Comparison of ENCODE assay signal across 19 mouse cellular contexts in the genomic region with DNA sequence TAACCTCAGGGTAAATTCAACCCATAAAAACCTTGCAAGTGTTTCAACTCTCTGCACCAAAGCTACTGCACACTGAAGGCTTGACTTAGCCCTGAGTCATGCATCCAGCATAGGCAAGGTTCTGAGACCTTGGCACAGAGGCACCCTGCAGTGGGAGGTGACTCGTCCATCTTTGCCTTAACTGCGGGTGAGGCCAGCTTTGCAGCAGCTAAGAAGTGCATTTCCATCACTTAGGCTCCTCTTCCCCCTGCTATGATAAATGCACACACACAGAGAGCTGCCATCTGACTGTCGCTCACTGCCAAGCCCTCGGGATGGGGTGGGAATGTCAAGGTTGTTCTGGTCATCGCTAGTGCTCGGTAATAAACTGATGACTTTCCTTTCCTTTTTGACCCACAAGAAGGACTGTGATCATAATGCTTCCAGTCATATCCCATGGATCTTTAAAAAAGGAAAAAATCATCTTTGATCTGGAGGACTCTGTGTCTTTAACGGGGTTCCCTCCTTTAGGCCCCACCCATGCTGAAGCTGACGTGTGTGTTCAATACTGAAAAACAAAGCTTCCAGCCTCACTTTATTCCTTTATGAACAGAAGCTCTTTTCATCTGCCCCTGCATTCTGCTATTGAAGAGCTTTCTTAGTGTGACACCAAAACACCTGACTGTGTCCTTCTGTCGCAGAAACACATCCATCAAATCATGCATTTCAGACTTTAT. TPM values are rescaled to one million over a fixed set of nuclear protein-coding genes. Genes with fewer than 3 reads are reported as not detected.
DNase-seq lines count a peak whose midpoint lies in the region; ATAC-seq lines count a peak whose summit lies in the region.
"Had no signal": no experiment of that assay in that cellular context is flagged by ENCODE, and none has a peak within 500 bp of the region (broad histone marks: within the 10 kb centered on the region; RNA-seq: fewer than 3 reads in every experiment).

No protein-coding gene starts in this region.

- no peak overlapping the region for H3K27ac ChIP-seq in hindbrain, embryonic 15.5 days (replicated peaks)
- no peak overlapping the region for H3K27ac ChIP-seq in hindbrain, embryonic 13.5 days
- H3K27ac ChIP-seq in liver, embryonic 11.5 days (ENCODE audit: low read depth, low read length) = no peak overlapping the region
- H3K27ac ChIP-seq: embryonic facial prominence, embryonic 13.5 days; heart, embryonic 15.5 days; lung, embryonic 15.5 days had no signal

- no peak overlapping the region for H3K4me3 ChIP-seq in hindbrain, embryonic 15.5 days
- no peak overlapping the region for H3K4me3 ChIP-seq in hindbrain, embryonic 13.5 days
- H3K4me3 ChIP-seq in liver, embryonic 11.5 days (ENCODE audit: low read depth, low read length) = no peak overlapping the region
- H3K4me3 ChIP-seq: embryonic facial prominence, embryonic 13.5 days; heart, embryonic 15.5 days; lung, embryonic 15.5 days had no signal

- H3K4me1 ChIP-seq in hindbrain, embryonic 15.5 days (replicated peaks) = peaks cover 15% of the 10 kb centered on the region; the same call in 1 of the 2 replicates
- H3K4me1 ChIP-seq in hindbrain, embryonic 13.5 days (replicated peaks) = peaks cover 8% of the 10 kb centered on the region
- no peaks in the 10 kb centered on the region for H3K4me1 ChIP-seq in liver, embryonic 11.5 days (replicated peaks; ENCODE audit: control insufficient read depth, insufficient read depth, low read length)
- H3K4me1 ChIP-seq: embryonic facial prominence, embryonic 13.5 days; heart, embryonic 15.5 days; lung, embryonic 15.5 days had no signal

- peak; percentile 24 for DNase-seq in 3T3-L1 (ENCODE audit: low read depth, low spot score)
- peak; percentile 35 for DNase-seq in adrenal gland, postnatal 10 days
- DNase-seq in cerebellum, adult 9-11 months = peak; percentile 62
- DNase-seq in spleen, postnatal 4 days (ENCODE audit: low spot score in 2 of 2) = no peak
- no peak for DNase-seq in liver, embryonic 11.5 days (ENCODE audit: low spot score)
- DNase-seq: gastrocnemius, postnatal 25 days; kidney, postnatal 10 days; liver; right cerebral cortex, adult 18-20 months had no signal

- ATAC-seq in hindbrain, embryonic 15.5 days (ENCODE audit: low FRiP score, low read depth) = peak; percentile 55; the same call in 1 of the 2 replicates
- ATAC-seq in hindbrain, embryonic 13.5 days (ENCODE audit: low FRiP score) = no peak
- no peak for ATAC-seq in granulocyte monocyte progenitor cell, adult 5-6 weeks (replicated peaks; ENCODE audit: poor library complexity, severe bottlenecking)
- no peak for ATAC-seq in liver, embryonic 11.5 days (replicated peaks; ENCODE audit: low FRiP score)
- ATAC-seq: forebrain, embryonic 14.5 days; inflammation-experienced regulatory T-cells, adult 6 months had no signal

- no peaks in the 10 kb centered on the region for H3K27me3 ChIP-seq in hindbrain, embryonic 15.5 days
- H3K27me3 ChIP-seq in hindbrain, embryonic 13.5 days = no peaks in the 10 kb centered on the region
- H3K27me3 ChIP-seq in liver, embryonic 11.5 days (replicated peaks; ENCODE audit: control insufficient read depth, insufficient read depth, low read length) = no peaks in the 10 kb centered on the region
- H3K27me3 ChIP-seq: embryonic facial prominence, embryonic 13.5 days; heart, embryonic 15.5 days; lung, embryonic 15.5 days had no signal

- H3K9me3 ChIP-seq in hindbrain, embryonic 15.5 days = no peaks in the 10 kb centered on the region
- no peaks in the 10 kb centered on the region for H3K9me3 ChIP-seq in hindbrain, embryonic 13.5 days
- no peaks in the 10 kb centered on the region for H3K9me3 ChIP-seq in liver, embryonic 11.5 days (ENCODE audit: control insufficient read depth, low read length)
- H3K9me3 ChIP-seq: embryonic facial prominence, embryonic 13.5 days; heart, embryonic 15.5 days; lung, embryonic 15.5 days had no signal

- H3K4me2 ChIP-seq in hindbrain, embryonic 15.5 days = no peak overlapping the region
- H3K4me2 ChIP-seq in hindbrain, embryonic 13.5 days = no peak overlapping the region
- no peak overlapping the region for H3K4me2 ChIP-seq in liver, embryonic 11.5 days
- H3K4me2 ChIP-seq: embryonic facial prominence, embryonic 13.5 days; heart, embryonic 15.5 days; lung, embryonic 15.5 days had no signal

- H3K36me3 ChIP-seq in hindbrain, embryonic 15.5 days = no peaks in the 10 kb centered on the region
- H3K36me3 ChIP-seq in hindbrain, embryonic 13.5 days = no peaks in the 10 kb centered on the region
- no peaks in the 10 kb centered on the region for H3K36me3 ChIP-seq in liver, embryonic 11.5 days (ENCODE audit: control insufficient read depth, insufficient read depth, low read length)
- H3K36me3 ChIP-seq: embryonic facial prominence, embryonic 13.5 days; heart, embryonic 15.5 days; lung, embryonic 15.5 days had no signal

- WGBS in hindbrain, embryonic 15.5 days = 54% methylated on average over 9 of the region's 9 CpGs
- 68% methylated on average over 9 of the region's 9 CpGs for WGBS in hindbrain, embryonic 13.5 days
- 80% methylated on average over 9 of the region's 9 CpGs for WGBS in liver, embryonic 11.5 days

- H3K9ac ChIP-seq in hindbrain, embryonic 15.5 days = no peak overlapping the region
- H3K9ac ChIP-seq in hindbrain, embryonic 13.5 days = no peak overlapping the region
- no peak overlapping the region for H3K9ac ChIP-seq in liver, embryonic 11.5 days (ENCODE audit: low read depth, low read length)
- H3K9ac ChIP-seq: embryonic facial prominence, embryonic 13.5 days; heart, embryonic 15.5 days; lung, embryonic 15.5 days had no signal

RNA-seq across cellular contexts. Expression of a gene that starts 2.1 kb away (rescaled TPM):
- 0.83 and 1.1 TPM in 2 replicates for polyA plus RNA-seq in hindbrain, embryonic 15.5 days (2015; fragmentation: Nextera tagmentation; extraction: Ambion mirVana)
- 0.36 and 0.60 TPM in 2 replicates for polyA plus RNA-seq in hindbrain, embryonic 13.5 days (2015; fragmentation: Nextera tagmentation; extraction: Ambion mirVana)
- under 1 TPM; 0.30 to 0.82 TPM for total RNA-seq in adrenal gland, postnatal 10 days (2021)
- 1.1 TPM in 1 of 2 replicates, not detected in the other for total RNA-seq in granulocyte monocyte progenitor cell, adult 5-6 weeks (2014; fragmentation: Nextera tagmentation)
- 0.21 and 0.30 TPM in 2 replicates for total RNA-seq in granulocyte monocyte progenitor cell, adult 5-6 weeks (2017)
- 0.63 and 0.84 TPM in 2 replicates for polyA plus RNA-seq in liver, embryonic 11.5 days (2014; fragmentation: Nextera tagmentation; extraction: Ambion mirVana)
- total RNA-seq: gastrocnemius, postnatal 25 days; megakaryocyte-erythroid progenitor cell, adult 5-6 weeks had no signal
- polyA plus RNA-seq: heart, embryonic 15.5 days; inflammation-experienced regulatory T-cells, adult 6 months had no signal

RNA-seq across cellular contexts. Expression of a gene that starts 28.8 kb away (rescaled TPM):
- polyA plus RNA-seq in hindbrain, embryonic 15.5 days (2015; fragmentation: Nextera tagmentation; extraction: Ambion mirVana) = 437 and 453 TPM in 2 replicates
- polyA plus RNA-seq in hindbrain, embryonic 13.5 days (2015; fragmentation: Nextera tagmentation; extraction: Ambion mirVana) = 625 and 635 TPM in 2 replicates
- 10 to 100 TPM in 1 of 2 experiments, 1 to 10 TPM in 1; 7.1 to 12.1 TPM for total RNA-seq in adrenal gland, postnatal 10 days (2021)
- not detected in 2 replicates for total RNA-seq in granulocyte monocyte progenitor cell, adult 5-6 weeks (2014; fragmentation: Nextera tagmentation)
- total RNA-seq in granulocyte monocyte progenitor cell, adult 5-6 weeks (2017) = not detected in 2 replicates
- 4.1 and 5.4 TPM in 2 replicates for polyA plus RNA-seq in liver, embryonic 11.5 days (2014; fragmentation: Nextera tagmentation; extraction: Ambion mirVana)
- total RNA-seq: megakaryocyte-erythroid progenitor cell, adult 5-6 weeks; MEL had no signal

RNA-seq across cellular contexts. Expression of a gene that starts 41.7 kb away (rescaled TPM):
- polyA plus RNA-seq in hindbrain, embryonic 15.5 days (2015; fragmentation: Nextera tagmentation; extraction: Ambion mirVana) = not detected in 2 replicates
- polyA plus RNA-seq in hindbrain, embryonic 13.5 days (2015; fragmentation: Nextera tagmentation; extraction: Ambion mirVana) = not detected in 2 replicates
- total RNA-seq in adrenal gland, postnatal 10 days (2021) = under 1 TPM; 0.18 to 0.48 TPM
- 2.7 TPM in 1 of 2 replicates, not detected in the other for total RNA-seq in granulocyte monocyte progenitor cell, adult 5-6 weeks (2014; fragmentation: Nextera tagmentation)
- 0.13 and 0.46 TPM in 2 replicates for total RNA-seq in granulocyte monocyte progenitor cell, adult 5-6 weeks (2017)
- polyA plus RNA-seq in liver, embryonic 11.5 days (2014; fragmentation: Nextera tagmentation; extraction: Ambion mirVana) = 0.34 and 0.90 TPM in 2 replicates
- total RNA-seq: gastrocnemius, postnatal 25 days; megakaryocyte-erythroid progenitor cell, adult 5-6 weeks; MEL had no signal
- polyA plus RNA-seq: forebrain, embryonic 14.5 days; heart, embryonic 15.5 days; inflammation-experienced regulatory T-cells, adult 6 months had no signal

RNA-seq across cellular contexts. Expression of a gene that starts 47.2 kb away (rescaled TPM):
- polyA plus RNA-seq in hindbrain, embryonic 15.5 days (2015; fragmentation: Nextera tagmentation; extraction: Ambion mirVana) = 40.3 and 44.5 TPM in 2 replicates
- 41.2 and 46.0 TPM in 2 replicates for polyA plus RNA-seq in hindbrain, embryonic 13.5 days (2015; fragmentation: Nextera tagmentation; extraction: Ambion mirVana)
- 10 to 100 TPM; 23.0 to 26.4 TPM for total RNA-seq in adrenal gland, postnatal 10 days (2021)
- 22.2 and 29.3 TPM in 2 replicates for total RNA-seq in granulocyte monocyte progenitor cell, adult 5-6 weeks (2014; fragmentation: Nextera tagmentation)
- 13.3 and 19.6 TPM in 2 replicates for total RNA-seq in granulocyte monocyte progenitor cell, adult 5-6 weeks (2017)
- polyA plus RNA-seq in liver, embryonic 11.5 days (2014; fragmentation: Nextera tagmentation; extraction: Ambion mirVana) = 28.3 and 30.7 TPM in 2 replicates

Comparison
In these comparisons a context has a peak if more than half of its experiments do, and no peak if none do; other contexts are left out.
1. DNase-seq: peak in 3T3-L1 (single experiment), adrenal gland, postnatal 10 days (single experiment) and cerebellum, adult 9-11 months (single experiment); none in spleen, postnatal 4 days (0 of 2) and liver, embryonic 11.5 days (single experiment).
2. RNA of a gene that starts 28.8 kb away (polyA plus RNA-seq): 625 to 635 TPM in hindbrain, embryonic 13.5 days and 437 to 453 TPM in hindbrain, embryonic 15.5 days; 4.1 to 5.4 TPM in liver, embryonic 11.5 days; every median in the first group is over 10 times any median in the second.